Mouse (Mus musculus): ENCODE measurements around the gene Gclm. TPM values are rescaled to one million over a fixed set of nuclear protein-coding genes. Genes with fewer than 3 reads are reported as not detected.
"Not testable (repeated sequence)": the region's sequence is repeated elsewhere in the genome, so short reads cannot be mapped to it uniquely, and the experiment has no call there.

Gene Gclm
- polyA plus RNA-seq, 1 experiment from 2014 or later, result 51.2 TPM

- Histone ChIP-seq H3K27ac (ENCODE audit: low read length) (no peak overlapping the region), H3K4me2 (ENCODE audit: low read length) (no peak overlapping the region), H3K27me3 (replicated peaks; ENCODE audit: control insufficient read depth, insufficient read depth, low read length) (no peaks in the 10 kb centered on the region), H3K4me1 (replicated peaks; ENCODE audit: control insufficient read depth, insufficient read depth, low read length) (peaks cover 16% of the 10 kb centered on the region), H3K9me3 (ENCODE audit: control insufficient read depth, low read length) (no peaks in the 10 kb centered on the region), H3K4me3 (replicated peaks; ENCODE audit: low read length) (no peak overlapping the region), H3K36me3 (ENCODE audit: control insufficient read depth, insufficient read depth) (peaks cover 16% of the 10 kb centered on the region), H3K9ac (replicated peaks; ENCODE audit: low read depth, low read length) (no peak overlapping the region)
- 85% methylated on average over 5 of the region's 5 CpGs for WGBS
- no peak for ATAC-seq
These were observed 43.3 kb downstream of the Gclm start for GRCm38 (mm10) chr3:122288613-122289195.

- H3K27me3 ChIP-seq (replicated peaks; ENCODE audit: control insufficient read depth, insufficient read depth, low read length); ATAC-seq; H3K9me3 ChIP-seq (ENCODE audit: control insufficient read depth, low read length); H3K27ac ChIP-seq (ENCODE audit: low read length); H3K4me3 ChIP-seq (replicated peaks; ENCODE audit: low read length); H3K4me2 ChIP-seq (ENCODE audit: low read length); H3K9ac ChIP-seq (replicated peaks; ENCODE audit: low read depth, low read length): not testable (repeated sequence)
- peaks cover 12% of the 10 kb centered on the region for H3K36me3 ChIP-seq (ENCODE audit: control insufficient read depth, insufficient read depth)
- peaks cover 19% of the 10 kb centered on the region for H3K4me1 ChIP-seq (replicated peaks; ENCODE audit: control insufficient read depth, insufficient read depth, low read length)
- 78% methylated on average over 3 of the region's 4 CpGs for WGBS
These were observed 44.0 kb downstream of the Gclm start for GRCm38 (mm10) chr3:122289344-122289743.

GRCm38 (mm10) chr3:122290696-122291095 is 45.3 kb downstream of the Gclm start:
- H3K9ac ChIP-seq (replicated peaks; ENCODE audit: low read depth, low read length), result no peak overlapping the region
- H3K27me3 ChIP-seq (replicated peaks; ENCODE audit: control insufficient read depth, insufficient read depth, low read length), result no peaks in the 10 kb centered on the region
- no peak overlapping the region for H3K4me3 ChIP-seq (replicated peaks; ENCODE audit: low read length)
- H3K36me3 ChIP-seq (ENCODE audit: control insufficient read depth, insufficient read depth), result peaks cover 1% of the 10 kb centered on the region
- H3K4me1 ChIP-seq (replicated peaks; ENCODE audit: control insufficient read depth, insufficient read depth, low read length), result peaks cover 30% of the 10 kb centered on the region
- ATAC-seq, result no peak
- no peak overlapping the region for H3K4me2 ChIP-seq (ENCODE audit: low read length)
- no peak overlapping the region for H3K27ac ChIP-seq (ENCODE audit: low read length)
- WGBS, result 81% methylated on average over 7 of the region's 7 CpGs
- H3K9me3 ChIP-seq (ENCODE audit: control insufficient read depth, low read length), result no peaks in the 10 kb centered on the region

DNA sequence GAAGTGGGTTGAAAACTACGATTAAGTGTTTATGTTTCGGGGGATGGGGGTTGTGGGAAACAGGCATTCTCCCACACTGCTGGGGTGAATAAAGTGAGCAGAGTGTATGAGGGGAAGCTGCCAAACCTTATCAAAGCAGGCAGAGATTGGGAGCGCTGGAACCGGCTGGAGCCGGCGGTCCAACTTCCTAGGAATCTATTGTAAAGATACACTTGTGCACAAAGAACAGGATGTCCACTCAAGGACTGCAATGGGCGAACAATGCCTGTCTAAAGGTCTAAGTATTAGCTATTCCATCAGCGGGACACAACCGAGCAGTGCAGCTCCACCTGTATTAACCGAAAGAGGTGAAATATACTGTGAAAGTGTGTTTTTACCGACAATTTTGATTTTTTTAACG is 46.5 kb downstream of the Gclm start:
- Histone ChIP-seq H3K4me1 (replicated peaks; ENCODE audit: control insufficient read depth, insufficient read depth, low read length) (peaks cover 30% of the 10 kb centered on the region), H3K4me2 (ENCODE audit: low read length) (peak overlapping the region; percentile 86), H3K9me3 (ENCODE audit: control insufficient read depth, low read length) (no peaks in the 10 kb centered on the region), H3K27me3 (replicated peaks; ENCODE audit: control insufficient read depth, insufficient read depth, low read length) (no peaks in the 10 kb centered on the region), H3K4me3 (replicated peaks; ENCODE audit: low read length) (peak overlapping the region; percentile 92), H3K27ac (ENCODE audit: low read length) (no peak overlapping the region), H3K36me3 (ENCODE audit: control insufficient read depth, insufficient read depth) (no peaks in the 10 kb centered on the region), H3K9ac (replicated peaks; ENCODE audit: low read depth, low read length) (peak overlapping the region; percentile 97)
- 33% methylated on average over 12 of the region's 12 CpGs for WGBS
- no peak for ATAC-seq

GRCm38 (mm10) chr3:122292300-122293222 is 47.2 kb downstream of the Gclm start:
- H3K9me3 ChIP-seq (ENCODE audit: control insufficient read depth, low read length), result no peaks in the 10 kb centered on the region
- H3K4me2 ChIP-seq (ENCODE audit: low read length), result peak overlapping the region; percentile 86
- no peaks in the 10 kb centered on the region for H3K36me3 ChIP-seq (ENCODE audit: control insufficient read depth, insufficient read depth)
- H3K27ac ChIP-seq (ENCODE audit: low read length), result peak overlapping the region; percentile 99
- peak; percentile 43 for ATAC-seq
- WGBS, result 5% methylated on average over 54 of the region's 54 CpGs
- peak overlapping the region; percentile 97 for H3K9ac ChIP-seq (replicated peaks; ENCODE audit: low read depth, low read length)
- peak overlapping the region; percentile 92 for H3K4me3 ChIP-seq (replicated peaks; ENCODE audit: low read length)
- peaks cover 30% of the 10 kb centered on the region for H3K4me1 ChIP-seq (replicated peaks; ENCODE audit: control insufficient read depth, insufficient read depth, low read length)
- H3K27me3 ChIP-seq (replicated peaks; ENCODE audit: control insufficient read depth, insufficient read depth, low read length), result no peaks in the 10 kb centered on the region

GRCm38 (mm10) chr3:122293223-122293953 is 48.0 kb downstream of the Gclm start:
- WGBS, result under 1% methylated on average over 84 of the region's 105 CpGs
- H3K4me3 ChIP-seq (replicated peaks; ENCODE audit: low read length), result peak overlapping the region; percentile 92
- H3K4me1 ChIP-seq (replicated peaks; ENCODE audit: control insufficient read depth, insufficient read depth, low read length), result peaks cover 30% of the 10 kb centered on the region
- peak overlapping the region; percentile 86 for H3K4me2 ChIP-seq (ENCODE audit: low read length)
- peak overlapping the region; percentile 97 for H3K9ac ChIP-seq (replicated peaks; ENCODE audit: low read depth, low read length)
- H3K9me3 ChIP-seq (ENCODE audit: control insufficient read depth, low read length), result no peaks in the 10 kb centered on the region
- no peaks in the 10 kb centered on the region for H3K36me3 ChIP-seq (ENCODE audit: control insufficient read depth, insufficient read depth)
- ATAC-seq, result peak; percentile 41
- H3K27me3 ChIP-seq (replicated peaks; ENCODE audit: control insufficient read depth, insufficient read depth, low read length), result no peaks in the 10 kb centered on the region
- peak overlapping the region; percentile 99 for H3K27ac ChIP-seq (ENCODE audit: low read length)

DNA sequence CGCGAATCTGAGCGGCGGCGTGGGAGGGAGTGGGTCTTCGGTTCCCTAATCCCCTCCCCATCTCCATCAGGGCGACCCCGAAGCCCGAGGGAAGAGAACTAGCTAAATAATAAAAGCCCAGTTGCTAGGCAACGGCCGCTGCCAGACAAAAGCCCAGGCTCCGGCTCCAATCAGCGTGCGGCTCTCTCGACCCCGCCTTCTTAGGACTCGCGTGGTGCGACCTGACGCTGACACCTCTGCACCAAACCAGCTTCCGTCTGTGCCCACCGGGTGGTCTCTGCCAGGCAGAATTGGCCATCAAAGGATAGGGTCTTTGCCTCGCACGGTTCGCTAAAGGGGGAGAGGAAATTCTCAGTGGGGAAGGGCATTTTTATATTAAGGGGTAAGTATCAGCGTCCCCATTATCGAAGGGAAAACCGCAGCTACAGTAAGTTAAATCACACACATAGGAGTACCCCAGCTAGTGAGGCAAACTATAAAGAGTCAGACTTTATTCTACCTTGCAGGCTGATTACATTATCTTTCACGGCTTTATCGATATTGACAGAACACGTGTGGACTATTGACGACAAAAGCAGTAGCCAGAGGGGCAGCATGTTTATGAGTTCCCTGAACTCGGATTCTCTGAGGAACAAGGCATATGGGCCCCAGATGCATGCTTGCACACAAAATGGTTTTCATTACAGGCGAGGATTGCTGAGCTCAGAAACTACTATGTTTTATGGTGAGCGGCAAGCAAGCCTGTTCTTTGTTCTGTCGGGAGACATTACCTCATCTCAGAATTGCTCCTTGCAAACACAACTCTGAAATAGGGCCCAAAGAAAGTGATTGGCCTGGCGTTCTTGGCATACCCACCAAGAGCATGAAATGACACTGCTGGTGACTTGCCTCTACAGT is 48.8 kb downstream of the Gclm start, which contains the start of gene Bcar3:
TSS of gene Bcar3 (plus strand) at position 183 of the 897 bp plus-strand sequence.
- WGBS, result under 1% methylated on average over 37 of the region's 37 CpGs
- no peaks in the 10 kb centered on the region for H3K27me3 ChIP-seq (replicated peaks; ENCODE audit: control insufficient read depth, insufficient read depth, low read length)

DNA sequence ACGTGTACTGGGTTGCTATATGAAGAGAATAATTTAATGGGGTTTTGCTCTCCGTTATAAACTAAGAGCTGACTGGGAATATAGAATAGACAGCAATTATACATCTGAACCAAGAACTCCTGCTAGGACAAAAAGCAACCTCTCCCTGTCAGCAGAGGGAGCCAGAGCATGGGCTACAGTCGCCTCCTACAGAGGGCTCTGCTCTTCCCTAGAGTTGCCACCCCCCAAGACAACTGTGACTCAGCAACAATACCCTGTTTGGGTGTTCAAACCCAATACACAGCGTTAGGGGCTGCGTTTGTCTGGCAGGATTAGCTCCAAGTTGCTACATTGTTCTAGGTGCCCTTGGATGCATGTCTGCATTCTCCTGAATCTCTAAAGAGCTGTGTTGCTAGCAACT is 50.2 kb downstream of the Gclm start:
- Histone ChIP-seq H3K4me2 (ENCODE audit: low read length) (no peak overlapping the region), H3K27ac (ENCODE audit: low read length) (peak overlapping the region; percentile 99), H3K36me3 (ENCODE audit: control insufficient read depth, insufficient read depth) (no peaks in the 10 kb centered on the region), H3K4me1 (replicated peaks; ENCODE audit: control insufficient read depth, insufficient read depth, low read length) (peaks cover 30% of the 10 kb centered on the region), H3K4me3 (replicated peaks; ENCODE audit: low read length) (no peak overlapping the region), H3K9ac (replicated peaks; ENCODE audit: low read depth, low read length) (no peak overlapping the region), H3K27me3 (replicated peaks; ENCODE audit: control insufficient read depth, insufficient read depth, low read length) (no peaks in the 10 kb centered on the region), H3K9me3 (ENCODE audit: control insufficient read depth, low read length) (no peaks in the 10 kb centered on the region)
- 10% methylated on average over 5 of the region's 5 CpGs for WGBS
- ATAC-seq, result no peak

More for the DNA sequence above, 48.8 kb downstream of the Gclm start, which contains the start of gene Bcar3:
- Histone ChIP-seq H3K4me1 (replicated peaks; ENCODE audit: control insufficient read depth, insufficient read depth, low read length) (peaks cover 30% of the 10 kb centered on the region), H3K4me2 (ENCODE audit: low read length) (peak within 1 kb of the TSS; percentile 86), H3K9ac (replicated peaks; ENCODE audit: low read depth, low read length) (peak within 1 kb of the TSS; percentile 97), H3K9me3 (ENCODE audit: control insufficient read depth, low read length) (no peaks in the 10 kb centered on the region), H3K4me3 (replicated peaks; ENCODE audit: low read length) (peak within 1 kb of the TSS; percentile 92), H3K27ac (ENCODE audit: low read length) (peak within 1 kb of the TSS; percentile 99), H3K36me3 (ENCODE audit: control insufficient read depth, insufficient read depth) (no peaks in the 10 kb centered on the region)
- peak; percentile 89 for ATAC-seq
